Mouse (Mus musculus): ENCODE measurements at regions not wholly inside any gene's neighbourhood (a gene's known extent, or its start where the extent isn't known, plus 50 kb on each side); places are given as distances from the start of the nearest gene placed in this dataset.

DNA sequence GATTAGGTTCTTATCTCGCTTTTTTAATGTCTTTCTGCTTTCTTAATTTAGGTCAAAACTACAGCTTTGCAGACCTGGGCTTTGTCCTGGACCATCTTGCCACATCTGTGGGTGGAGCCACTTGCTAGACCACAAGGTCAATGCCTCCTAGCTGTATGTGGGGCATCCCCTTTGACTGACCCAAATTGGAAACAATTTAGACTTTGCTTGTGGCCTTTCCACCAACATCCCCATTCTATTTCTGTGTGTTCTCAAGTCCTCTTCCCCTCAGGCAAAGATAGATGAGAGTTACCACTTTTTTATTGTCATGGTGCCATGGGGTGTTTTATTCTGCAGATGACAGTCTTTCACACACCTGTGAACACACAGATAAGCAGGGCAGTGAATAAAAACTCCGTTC lies 572.0 kb downstream of the Lmo4 start:
- no peak for ATAC-seq
- Histone ChIP-seq H3K36me3 (ENCODE audit: control insufficient read depth, insufficient read depth) (no peaks in the 10 kb centered on the region), H3K9me3 (ENCODE audit: control insufficient read depth, low read length) (no peaks in the 10 kb centered on the region), H3K4me2 (ENCODE audit: low read length) (no peak overlapping the region), H3K4me3 (replicated peaks; ENCODE audit: low read length) (no peak overlapping the region), H3K4me1 (replicated peaks; ENCODE audit: control insufficient read depth, insufficient read depth, low read length) (no peaks in the 10 kb centered on the region), H3K27ac (ENCODE audit: low read length) (no peak overlapping the region), H3K27me3 (replicated peaks; ENCODE audit: control insufficient read depth, insufficient read depth, low read length) (no peaks in the 10 kb centered on the region), H3K9ac (replicated peaks; ENCODE audit: low read depth, low read length) (no peak overlapping the region)
- 73% methylated on average over 2 of the region's 2 CpGs for WGBS

GRCm38 (mm10) chr3:143631183-143631582 lies 573.8 kb downstream of the Lmo4 start:
- H3K4me1 ChIP-seq (replicated peaks; ENCODE audit: control insufficient read depth, insufficient read depth, low read length) = no peaks in the 10 kb centered on the region
- WGBS = 60% methylated on average over 10 of the region's 10 CpGs
- H3K9me3 ChIP-seq (ENCODE audit: control insufficient read depth, low read length) = no peaks in the 10 kb centered on the region
- H3K36me3 ChIP-seq (ENCODE audit: control insufficient read depth, insufficient read depth) = no peaks in the 10 kb centered on the region
- H3K4me3 ChIP-seq (replicated peaks; ENCODE audit: low read length) = no peak overlapping the region
- H3K4me2 ChIP-seq (ENCODE audit: low read length) = no peak overlapping the region
- H3K27me3 ChIP-seq (replicated peaks; ENCODE audit: control insufficient read depth, insufficient read depth, low read length) = no peaks in the 10 kb centered on the region
- ATAC-seq = no peak
- H3K9ac ChIP-seq (replicated peaks; ENCODE audit: low read depth, low read length) = no peak overlapping the region
- H3K27ac ChIP-seq (ENCODE audit: low read length) = no peak overlapping the region

- Histone ChIP-seq H3K4me2 (ENCODE audit: low read length) (no peak overlapping the region), H3K9me3 (ENCODE audit: control insufficient read depth, low read length) (no peaks in the 10 kb centered on the region), H3K27me3 (replicated peaks; ENCODE audit: control insufficient read depth, insufficient read depth, low read length) (no peaks in the 10 kb centered on the region), H3K4me3 (replicated peaks; ENCODE audit: low read length) (no peak overlapping the region), H3K27ac (ENCODE audit: low read length) (no peak overlapping the region), H3K9ac (replicated peaks; ENCODE audit: low read depth, low read length) (no peak overlapping the region), H3K4me1 (replicated peaks; ENCODE audit: control insufficient read depth, insufficient read depth, low read length) (no peaks in the 10 kb centered on the region), H3K36me3 (ENCODE audit: control insufficient read depth, insufficient read depth) (no peaks in the 10 kb centered on the region)
- WGBS = 92% methylated on average over 3 of the region's 3 CpGs
- no peak for ATAC-seq
Measured at GRCm38 (mm10) chr3:143624906-143625305, 580.1 kb downstream of the Lmo4 start.

GRCm38 (mm10) chr3:143622275-143622674 lies 582.7 kb downstream of the Lmo4 start:
- 82% methylated on average over 3 of the region's 3 CpGs for WGBS
- no peak overlapping the region for H3K4me3 ChIP-seq (replicated peaks; ENCODE audit: low read length)
- no peak overlapping the region for H3K9ac ChIP-seq (replicated peaks; ENCODE audit: low read depth, low read length)
- H3K36me3 ChIP-seq (ENCODE audit: control insufficient read depth, insufficient read depth) = no peaks in the 10 kb centered on the region
- H3K4me1 ChIP-seq (replicated peaks; ENCODE audit: control insufficient read depth, insufficient read depth, low read length) = no peaks in the 10 kb centered on the region
- H3K27ac ChIP-seq (ENCODE audit: low read length) = no peak overlapping the region
- no peaks in the 10 kb centered on the region for H3K9me3 ChIP-seq (ENCODE audit: control insufficient read depth, low read length)
- H3K4me2 ChIP-seq (ENCODE audit: low read length) = no peak overlapping the region
- no peak for ATAC-seq
- H3K27me3 ChIP-seq (replicated peaks; ENCODE audit: control insufficient read depth, insufficient read depth, low read length) = no peaks in the 10 kb centered on the region

GRCm38 (mm10) chr3:143619125-143619524 lies 585.9 kb downstream of the Lmo4 start:
- H3K27ac ChIP-seq (ENCODE audit: low read length) = no peak overlapping the region
- H3K9me3 ChIP-seq (ENCODE audit: control insufficient read depth, low read length) = no peaks in the 10 kb centered on the region
- no peaks in the 10 kb centered on the region for H3K36me3 ChIP-seq (ENCODE audit: control insufficient read depth, insufficient read depth)
- no peak overlapping the region for H3K4me2 ChIP-seq (ENCODE audit: low read length)
- H3K9ac ChIP-seq (replicated peaks; ENCODE audit: low read depth, low read length) = no peak overlapping the region
- H3K27me3 ChIP-seq (replicated peaks; ENCODE audit: control insufficient read depth, insufficient read depth, low read length) = no peaks in the 10 kb centered on the region
- H3K4me1 ChIP-seq (replicated peaks; ENCODE audit: control insufficient read depth, insufficient read depth, low read length) = no peaks in the 10 kb centered on the region
- WGBS = 93% methylated on average over 1 of the region's 1 CpGs
- H3K4me3 ChIP-seq (replicated peaks; ENCODE audit: low read length) = no peak overlapping the region
- no peak for ATAC-seq

GRCm38 (mm10) chr3:143614895-143615294 lies 590.1 kb downstream of the Lmo4 start:
- Histone ChIP-seq H3K4me3 (replicated peaks; ENCODE audit: low read length) (no peak overlapping the region), H3K4me1 (replicated peaks; ENCODE audit: control insufficient read depth, insufficient read depth, low read length) (no peaks in the 10 kb centered on the region), H3K36me3 (ENCODE audit: control insufficient read depth, insufficient read depth) (no peaks in the 10 kb centered on the region), H3K9ac (replicated peaks; ENCODE audit: low read depth, low read length) (no peak overlapping the region), H3K4me2 (ENCODE audit: low read length) (no peak overlapping the region), H3K27ac (ENCODE audit: low read length) (no peak overlapping the region), H3K27me3 (replicated peaks; ENCODE audit: control insufficient read depth, insufficient read depth, low read length) (no peaks in the 10 kb centered on the region), H3K9me3 (ENCODE audit: control insufficient read depth, low read length) (peaks cover 4% of the 10 kb centered on the region; the same call in 1 of the 2 replicates)
- 37% methylated on average over 5 of the region's 5 CpGs for WGBS
- ATAC-seq = peak; percentile 84

DNA sequence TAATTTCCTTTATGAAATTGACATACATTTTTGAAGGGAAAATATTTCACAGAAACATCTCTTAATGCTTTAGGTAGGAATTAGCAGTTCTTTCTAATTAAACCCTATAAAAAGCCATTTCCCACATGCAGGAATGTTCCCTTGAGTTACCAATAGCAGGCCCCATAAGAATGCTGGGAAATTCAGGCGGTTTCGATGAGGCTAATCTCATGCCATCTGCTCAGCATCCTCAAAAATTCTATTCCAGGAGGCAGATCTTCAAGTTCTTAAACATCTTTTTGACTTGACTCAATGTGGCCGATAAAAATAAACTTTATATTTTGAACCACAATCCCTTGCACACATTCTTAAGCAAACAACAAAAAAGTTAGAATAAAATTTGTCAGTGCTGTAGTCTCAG lies 591.0 kb downstream of the Lmo4 start:
- Histone ChIP-seq H3K36me3 (ENCODE audit: control insufficient read depth, insufficient read depth) (no peaks in the 10 kb centered on the region), H3K4me3 (replicated peaks; ENCODE audit: low read length) (no peak overlapping the region), H3K27me3 (replicated peaks; ENCODE audit: control insufficient read depth, insufficient read depth, low read length) (no peaks in the 10 kb centered on the region), H3K4me2 (ENCODE audit: low read length) (no peak overlapping the region), H3K4me1 (replicated peaks; ENCODE audit: control insufficient read depth, insufficient read depth, low read length) (no peaks in the 10 kb centered on the region), H3K27ac (ENCODE audit: low read length) (no peak overlapping the region), H3K9ac (replicated peaks; ENCODE audit: low read depth, low read length) (no peak overlapping the region), H3K9me3 (ENCODE audit: control insufficient read depth, low read length) (peaks cover 4% of the 10 kb centered on the region; the same call in 1 of the 2 replicates)
- no peak for ATAC-seq
- 94% methylated on average over 3 of the region's 3 CpGs for WGBS

DNA sequence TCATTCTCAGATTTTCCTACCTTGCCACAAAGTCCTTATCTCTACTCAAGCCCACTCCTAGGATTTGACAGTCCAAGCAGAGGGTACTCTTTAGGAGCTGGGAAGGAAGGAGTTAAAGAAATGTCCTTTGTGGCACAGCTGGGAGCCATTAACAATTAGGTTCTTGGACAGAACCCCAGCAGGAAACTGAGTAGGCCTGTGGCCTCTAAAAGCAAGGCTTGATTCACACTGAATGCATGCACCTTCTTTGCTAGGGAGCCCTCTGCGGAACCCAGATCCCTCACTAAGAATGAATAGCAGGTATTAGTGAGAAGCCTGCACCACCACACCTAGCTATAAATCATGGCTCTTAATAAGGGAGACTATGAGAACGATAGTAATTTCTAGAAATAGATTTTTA lies 595.3 kb downstream of the Lmo4 start:
- Histone ChIP-seq H3K36me3 (ENCODE audit: control insufficient read depth, insufficient read depth) (no peaks in the 10 kb centered on the region), H3K27me3 (replicated peaks; ENCODE audit: control insufficient read depth, insufficient read depth, low read length) (no peaks in the 10 kb centered on the region), H3K9ac (replicated peaks; ENCODE audit: low read depth, low read length) (no peak overlapping the region), H3K9me3 (ENCODE audit: control insufficient read depth, low read length) (peaks cover 4% of the 10 kb centered on the region; the same call in 1 of the 2 replicates), H3K27ac (ENCODE audit: low read length) (no peak overlapping the region), H3K4me1 (replicated peaks; ENCODE audit: control insufficient read depth, insufficient read depth, low read length) (no peaks in the 10 kb centered on the region), H3K4me2 (ENCODE audit: low read length) (no peak overlapping the region), H3K4me3 (replicated peaks; ENCODE audit: low read length) (no peak overlapping the region)
- 20% methylated on average over 2 of the region's 2 CpGs for WGBS
- ATAC-seq = no peak

DNA sequence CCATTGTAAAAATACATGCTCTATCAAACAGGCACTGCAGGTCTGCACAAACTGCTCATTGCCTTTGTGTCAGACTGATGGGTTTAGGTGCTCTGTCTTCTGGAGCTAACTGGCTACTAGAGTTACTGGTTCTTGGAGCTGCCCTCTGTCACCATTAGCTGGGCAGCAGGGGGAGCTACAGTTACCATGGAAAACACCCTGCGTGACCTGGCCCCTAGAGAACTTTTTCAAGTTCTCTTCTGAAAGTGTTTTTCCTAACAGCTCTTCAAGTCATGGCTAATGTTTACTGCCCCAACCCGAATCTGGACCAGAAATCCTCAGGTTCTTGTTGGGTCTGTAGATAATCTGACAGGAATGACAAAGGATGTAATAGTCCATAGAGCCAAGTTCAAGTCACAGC lies 605.9 kb downstream of the Lmo4 start:
- Histone ChIP-seq H3K27ac (ENCODE audit: low read length) (no peak overlapping the region), H3K9ac (replicated peaks; ENCODE audit: low read depth, low read length) (no peak overlapping the region), H3K4me2 (ENCODE audit: low read length) (no peak overlapping the region), H3K36me3 (ENCODE audit: control insufficient read depth, insufficient read depth) (no peaks in the 10 kb centered on the region), H3K27me3 (replicated peaks; ENCODE audit: control insufficient read depth, insufficient read depth, low read length) (no peaks in the 10 kb centered on the region), H3K4me3 (replicated peaks; ENCODE audit: low read length) (no peak overlapping the region), H3K4me1 (replicated peaks; ENCODE audit: control insufficient read depth, insufficient read depth, low read length) (peaks cover 3% of the 10 kb centered on the region; the same call in 1 of the 2 replicates), H3K9me3 (ENCODE audit: control insufficient read depth, low read length) (no peaks in the 10 kb centered on the region)
- 71% methylated on average over 2 of the region's 2 CpGs for WGBS
- ATAC-seq = no peak

GRCm38 (mm10) chr3:143596949-143597593 lies 607.9 kb downstream of the Lmo4 start:
- H3K27me3 ChIP-seq (replicated peaks; ENCODE audit: control insufficient read depth, insufficient read depth, low read length) = no peaks in the 10 kb centered on the region

More at GRCm38 (mm10) chr3:143596949-143597593, 607.9 kb downstream of the Lmo4 start:
- no peak overlapping the region for H3K4me3 ChIP-seq (replicated peaks; ENCODE audit: low read length)
- WGBS = 11% methylated on average over 11 of the region's 11 CpGs
- no peak overlapping the region for H3K9ac ChIP-seq (replicated peaks; ENCODE audit: low read depth, low read length)
- peaks cover 3% of the 10 kb centered on the region; the same call in 1 of the 2 replicates for H3K4me1 ChIP-seq (replicated peaks; ENCODE audit: control insufficient read depth, insufficient read depth, low read length)
- H3K36me3 ChIP-seq (ENCODE audit: control insufficient read depth, insufficient read depth) = no peaks in the 10 kb centered on the region
- H3K27ac ChIP-seq (ENCODE audit: low read length) = no peak overlapping the region
- no peak for ATAC-seq
- H3K9me3 ChIP-seq (ENCODE audit: control insufficient read depth, low read length) = no peaks in the 10 kb centered on the region
- H3K4me2 ChIP-seq (ENCODE audit: low read length) = no peak overlapping the region

All from forebrain, embryonic 16.5 days (tissue).